Mouse (Mus musculus): Measurements from ENCODE around the gene Gm5622. TPM values are rescaled to one million over a fixed set of nuclear protein-coding genes. Genes with fewer than 3 reads are reported as not detected.

The Gm5622 gene
- 0.06 and 0.08 TPM in 2 replicates for polyA plus RNA-seq (2012; rRNA removed)

GRCm38 (mm10) chr14:51552490-51552889, at the start of gene Gm5622:
Gene Gm5622 (plus strand): TSS chr14:51552790.

GRCm38 (mm10) chr14:51573963-51574362, 21.4 kb downstream of the Gm5622 start, which contains the start of gene Gm17175:
Gene Gm17175 (minus strand): TSS chr14:51574063.

GRCm38 (mm10) chr14:51592039-51592438, 39.4 kb downstream of the Gm5622 start, which contains the start of gene Gm17174:
Gene Gm17174 (minus strand): TSS chr14:51592139.

GRCm38 (mm10) chr14:51611210-51611609, 58.6 kb downstream of the Gm5622 start, which contains the start of gene Gm17078:
Gene Gm17078 (minus strand): TSS chr14:51611310.

GRCm38 (mm10) chr14:51635566-51635965, 83.0 kb downstream of the Gm5622 start, which contains the start of gene Gm4181:
Gene Gm4181 (minus strand): TSS chr14:51635666.

GRCm38 (mm10) chr14:51695368-51695767, 142.8 kb downstream of the Gm5622 start, which contains the start of gene Gm17079:
Gene Gm17079 (minus strand): TSS chr14:51695468.

Other genes starting within 250 kb of the Gm5622 start
- not detected in 2 replicates for gene Gm7247, start 191.0 kb upstream of the Gm5622 start, polyA plus RNA-seq (2012; rRNA removed)
- gene Vmn2r88, start 142.0 kb upstream of the Gm5622 start, polyA plus RNA-seq (2012; rRNA removed): not detected in 2 replicates
- not detected in 2 replicates for gene Vmn2r89, start 100.9 kb upstream of the Gm5622 start, polyA plus RNA-seq (2012; rRNA removed)
- gene Gm17175, start 21.3 kb downstream of the Gm5622 start, polyA plus RNA-seq (2012; rRNA removed): not detected in 2 replicates
- gene Gm17174, start 39.3 kb downstream of the Gm5622 start, polyA plus RNA-seq (2012; rRNA removed): not detected in 2 replicates
- gene Gm17078, start 58.5 kb downstream of the Gm5622 start, polyA plus RNA-seq (2012; rRNA removed): not detected in 2 replicates
- not detected in 2 replicates for gene Gm4181, start 82.9 kb downstream of the Gm5622 start, polyA plus RNA-seq (2012; rRNA removed)
- not detected in 2 replicates for gene Gm17079, start 142.7 kb downstream of the Gm5622 start, polyA plus RNA-seq (2012; rRNA removed)
- not detected in 2 replicates for gene Gm5800, start 164.4 kb downstream of the Gm5622 start, polyA plus RNA-seq (2012; rRNA removed)
- not detected in 2 replicates for gene Ang4, start 220.8 kb downstream of the Gm5622 start, polyA plus RNA-seq (2012; rRNA removed)
- not detected in 2 replicates for gene AY358078, start 247.3 kb downstream of the Gm5622 start, polyA plus RNA-seq (2012; rRNA removed)

Measured in liver, embryonic 18 days (tissue).